Comparison of ENCODE assay signal across 26 mouse cellular contexts in the genomic region with DNA sequence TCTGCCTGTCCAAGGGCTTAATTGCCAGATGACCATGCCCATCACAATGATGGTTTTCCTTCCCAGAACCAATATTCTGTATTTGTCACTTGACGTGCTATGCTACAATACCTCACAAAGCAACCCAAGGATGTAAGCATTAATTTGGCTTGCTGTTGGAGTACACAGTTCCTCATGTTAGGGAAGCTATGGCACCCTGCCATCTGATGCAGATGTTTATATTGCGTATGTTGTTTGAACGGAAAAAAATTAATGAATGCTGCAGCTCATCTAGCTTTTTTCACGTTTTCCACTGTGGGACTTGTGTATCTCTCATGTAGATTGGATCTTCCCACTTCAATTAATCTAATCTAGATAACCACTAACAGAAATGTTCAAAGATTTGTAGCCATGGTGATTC.
"Had no signal": no experiment of that assay in that cellular context is flagged by ENCODE, and none has a peak within 500 bp of the region (broad histone marks: within the 10 kb centered on the region; RNA-seq: fewer than 3 reads in every experiment).

No protein-coding gene starts in this region.

- H3K9ac ChIP-seq: heart, embryonic 13.5 days; heart, embryonic 15.5 days; hindbrain, embryonic 14.5 days; kidney, embryonic 15.5 days; limb, embryonic 12.5 days; limb, embryonic 15.5 days; liver, embryonic 12.5 days; liver, embryonic 14.5 days had no signal

- DNase-seq: gastrocnemius, postnatal 14 days; gastrocnemius, postnatal 36 days; heart, adult 11 months; heart, adult 2 months; heart, postnatal 14 days; heart, postnatal 36 days; kidney, adult 11 months; kidney, adult 2 months; kidney, adult 9 months; kidney, postnatal 14 days; kidney, postnatal 36 days; layer of hippocampus, adult 9-11 months; layer of hippocampus, postnatal 36 days; left cerebral cortex, postnatal 4 days had no signal

- H3K36me3 ChIP-seq: heart, embryonic 13.5 days; heart, embryonic 15.5 days; kidney, embryonic 15.5 days; limb, embryonic 12.5 days; limb, embryonic 15.5 days; liver, embryonic 12.5 days had no signal

- H3K4me2 ChIP-seq: heart, embryonic 11.5 days; heart, embryonic 13.5 days; heart, embryonic 15.5 days; hindbrain, embryonic 14.5 days; kidney, embryonic 15.5 days; limb, embryonic 12.5 days; limb, embryonic 15.5 days; liver, embryonic 12.5 days had no signal

- H3K4me1 ChIP-seq: heart, embryonic 13.5 days; heart, embryonic 15.5 days; kidney, embryonic 15.5 days; limb, embryonic 12.5 days; limb, embryonic 15.5 days; liver, embryonic 12.5 days had no signal

- H3K27me3 ChIP-seq: heart, embryonic 13.5 days; heart, embryonic 15.5 days; kidney, embryonic 15.5 days; limb, embryonic 12.5 days; limb, embryonic 15.5 days; liver, embryonic 12.5 days had no signal

- ATAC-seq: hindbrain, embryonic 16.5 days; intestine, embryonic 16.5 days; liver, embryonic 12.5 days had no signal

- H3K9me3 ChIP-seq: heart, embryonic 13.5 days; heart, embryonic 15.5 days; kidney, embryonic 15.5 days; limb, embryonic 12.5 days; limb, embryonic 15.5 days; liver, embryonic 12.5 days had no signal

- H3K4me3 ChIP-seq: heart, adult 2 months; heart, embryonic 13.5 days; heart, embryonic 15.5 days; kidney, embryonic 15.5 days; limb, embryonic 12.5 days; limb, embryonic 15.5 days; liver, embryonic 12.5 days had no signal

- H3K27ac ChIP-seq: heart, adult 2 months; heart, embryonic 13.5 days; heart, embryonic 15.5 days; hindbrain, embryonic 14.5 days; kidney, embryonic 15.5 days; kidney, postnatal 0 days; limb, embryonic 12.5 days; limb, embryonic 15.5 days; liver, embryonic 12.5 days; liver, embryonic 14.5 days had no signal
